Mouse (Mus musculus): ENCODE data around the gene Olfr1390. TPM values are rescaled to one million over a fixed set of nuclear protein-coding genes. Genes with fewer than 3 reads are reported as not detected.
A peak's percentile ranks its signal among the peaks of the same experiment; 100 is the strongest.
"Not testable (repeated sequence)": the region's sequence is repeated elsewhere in the genome, so short reads cannot be mapped to it uniquely, and the experiment has no call there.

The Olfr1390 gene
- not detected in 2 replicates for polyA plus RNA-seq (2014; fragmentation: Nextera tagmentation; extraction: Ambion mirVana)

DNA sequence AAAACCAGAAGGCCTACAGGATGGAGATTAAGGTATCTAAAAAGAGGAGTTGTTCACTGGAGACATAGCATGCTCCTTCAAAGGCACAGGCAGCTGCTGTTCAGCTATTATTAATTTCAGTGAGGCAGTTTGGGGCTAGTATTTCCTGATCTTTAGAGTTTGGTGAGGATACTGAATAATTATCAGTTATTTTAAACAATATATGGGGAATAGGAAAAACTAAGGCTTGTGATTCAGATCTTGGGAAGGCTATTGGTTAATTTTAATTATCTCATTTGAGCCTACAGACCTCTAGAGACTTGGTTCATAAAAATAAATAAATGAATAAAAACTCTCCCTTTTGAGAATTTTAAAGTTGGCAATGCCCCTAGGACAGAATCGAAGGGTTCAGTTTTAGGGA, at the start of gene Olfr1390:
Gene Olfr1390 (plus strand): TSS at position 301 of the 400 bp plus-strand sequence.
- Histone ChIP-seq H3K4me2 (ENCODE audit: low read length) (no peak within 1 kb of the TSS), H3K9ac (replicated peaks; ENCODE audit: low read length) (no peak within 1 kb of the TSS), H3K4me3 (replicated peaks; ENCODE audit: low read depth, low read length) (no peak within 1 kb of the TSS), H3K9me3 (ENCODE audit: control insufficient read depth, low read length) (no peaks in the 10 kb centered on the region), H3K27me3 (ENCODE audit: control insufficient read depth, insufficient read depth, low read length) (no peaks in the 10 kb centered on the region), H3K36me3 (ENCODE audit: control insufficient read depth, insufficient read depth, low read length) (no peaks in the 10 kb centered on the region), H3K27ac (replicated peaks; ENCODE audit: low read depth, low read length) (no peak within 1 kb of the TSS), H3K4me1 (ENCODE audit: control insufficient read depth, insufficient read depth, low read length) (no peaks in the 10 kb centered on the region)
- WGBS: 85% methylated on average over 1 of the region's 1 CpGs
- ATAC-seq (ENCODE audit: low FRiP score, low TSS enrichment) (no peak), DNase-seq (no peak)

DNA sequence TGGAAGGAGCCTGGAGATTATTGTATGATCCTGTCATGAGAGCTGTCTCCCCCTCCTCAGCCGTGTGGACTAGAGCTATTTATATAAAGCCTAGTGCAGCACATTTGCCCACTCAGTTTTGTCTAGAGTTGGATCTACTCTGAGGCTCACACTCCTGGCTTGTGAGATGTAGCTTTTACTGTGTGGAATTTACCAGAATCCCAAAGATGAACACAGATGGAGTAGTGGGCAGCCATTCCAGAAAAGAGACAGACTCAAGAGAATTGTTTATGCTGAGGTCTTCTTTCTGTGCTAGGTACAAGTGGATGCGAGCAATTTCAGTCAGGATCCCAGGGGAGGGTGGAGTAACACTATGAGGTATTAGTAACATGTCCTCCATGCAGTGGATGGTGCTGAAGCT, 47.7 kb upstream of the Olfr1390 start:
- H3K4me3 ChIP-seq (replicated peaks; ENCODE audit: low read depth, low read length): no peak overlapping the region
- no peak for DNase-seq
- no peak for ATAC-seq (ENCODE audit: low FRiP score, low TSS enrichment)
- H3K27ac ChIP-seq (replicated peaks; ENCODE audit: low read depth, low read length): no peak overlapping the region
- no peaks in the 10 kb centered on the region for H3K27me3 ChIP-seq (ENCODE audit: control insufficient read depth, insufficient read depth, low read length)
- H3K4me2 ChIP-seq (ENCODE audit: low read length): no peak overlapping the region
- no peaks in the 10 kb centered on the region for H3K4me1 ChIP-seq (ENCODE audit: control insufficient read depth, insufficient read depth, low read length)
- no peak overlapping the region for H3K9ac ChIP-seq (replicated peaks; ENCODE audit: low read length)
- 89% methylated on average over 2 of the region's 2 CpGs for WGBS
- H3K9me3 ChIP-seq (ENCODE audit: control insufficient read depth, low read length): 0 out of 2 replicates have a peak, but pooled peaks cover 3% of the 10 kb centered on the region
- H3K36me3 ChIP-seq (ENCODE audit: control insufficient read depth, insufficient read depth, low read length): no peaks in the 10 kb centered on the region

DNA sequence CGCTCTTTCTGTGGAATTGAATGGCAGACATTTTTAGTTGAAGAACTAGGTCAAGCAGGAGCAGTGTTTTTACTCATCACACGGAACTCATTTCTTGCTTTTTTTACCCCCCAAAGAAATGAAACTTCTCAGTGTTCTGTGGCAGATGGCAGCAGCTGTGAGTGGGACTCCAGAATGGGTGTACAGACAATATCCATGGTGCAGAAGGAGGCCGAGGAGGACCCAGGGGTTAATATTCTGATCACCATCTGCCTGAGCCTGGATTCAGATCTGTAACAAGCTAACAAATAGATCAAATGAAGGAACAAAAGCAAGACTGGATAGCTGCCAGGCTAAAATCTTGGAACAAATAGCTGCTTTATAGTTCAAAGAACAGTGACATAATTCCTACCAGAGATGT, 42.2 kb upstream of the Olfr1390 start:
- Histone ChIP-seq H3K4me2 (ENCODE audit: low read length) (no peak overlapping the region), H3K27ac (replicated peaks; ENCODE audit: low read depth, low read length) (no peak overlapping the region), H3K27me3 (ENCODE audit: control insufficient read depth, insufficient read depth, low read length) (no peaks in the 10 kb centered on the region), H3K9ac (replicated peaks; ENCODE audit: low read length) (no peak overlapping the region), H3K9me3 (ENCODE audit: control insufficient read depth, low read length) (no peaks in the 10 kb centered on the region), H3K36me3 (ENCODE audit: control insufficient read depth, insufficient read depth, low read length) (no peaks in the 10 kb centered on the region), H3K4me1 (ENCODE audit: control insufficient read depth, insufficient read depth, low read length) (no peaks in the 10 kb centered on the region), H3K4me3 (replicated peaks; ENCODE audit: low read depth, low read length) (no peak overlapping the region)
- ATAC-seq (ENCODE audit: low FRiP score, low TSS enrichment): no peak
- DNase-seq: peak; percentile 14
- WGBS: 68% methylated on average over 3 of the region's 3 CpGs

DNA sequence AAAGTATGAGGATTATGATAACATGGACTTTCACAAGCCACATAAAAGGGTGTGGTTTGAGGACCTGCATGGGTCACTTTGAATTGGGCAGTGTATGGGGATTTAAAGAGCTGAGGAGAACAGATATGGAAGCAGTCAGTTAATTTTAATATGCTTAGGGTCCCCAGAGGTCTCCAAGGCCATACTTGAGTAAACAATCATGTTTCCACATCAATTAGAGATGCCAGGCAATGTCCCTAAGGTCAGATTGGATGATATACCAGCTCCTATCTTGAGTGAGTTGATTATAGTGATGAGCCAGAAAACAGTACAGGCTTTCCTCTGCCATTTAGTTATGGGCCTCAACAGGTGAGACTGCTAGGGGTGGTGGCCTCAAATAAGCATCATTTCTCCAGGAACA, 30.5 kb upstream of the Olfr1390 start, which contains the start of gene Olfr10:
Gene Olfr10 (plus strand): TSS at position 301 of the 400 bp plus-strand sequence.
- Histone ChIP-seq H3K27me3 (ENCODE audit: control insufficient read depth, insufficient read depth, low read length) (no peaks in the 10 kb centered on the region), H3K4me3 (replicated peaks; ENCODE audit: low read depth, low read length) (no peak within 1 kb of the TSS), H3K9me3 (ENCODE audit: control insufficient read depth, low read length) (no peaks in the 10 kb centered on the region), H3K27ac (replicated peaks; ENCODE audit: low read depth, low read length) (no peak within 1 kb of the TSS), H3K36me3 (ENCODE audit: control insufficient read depth, insufficient read depth, low read length) (no peaks in the 10 kb centered on the region), H3K4me2 (ENCODE audit: low read length) (no peak within 1 kb of the TSS), H3K4me1 (ENCODE audit: control insufficient read depth, insufficient read depth, low read length) (no peaks in the 10 kb centered on the region), H3K9ac (replicated peaks; ENCODE audit: low read length) (no peak within 1 kb of the TSS)
- ATAC-seq (ENCODE audit: low FRiP score, low TSS enrichment) (no peak), DNase-seq (no peak)

DNA sequence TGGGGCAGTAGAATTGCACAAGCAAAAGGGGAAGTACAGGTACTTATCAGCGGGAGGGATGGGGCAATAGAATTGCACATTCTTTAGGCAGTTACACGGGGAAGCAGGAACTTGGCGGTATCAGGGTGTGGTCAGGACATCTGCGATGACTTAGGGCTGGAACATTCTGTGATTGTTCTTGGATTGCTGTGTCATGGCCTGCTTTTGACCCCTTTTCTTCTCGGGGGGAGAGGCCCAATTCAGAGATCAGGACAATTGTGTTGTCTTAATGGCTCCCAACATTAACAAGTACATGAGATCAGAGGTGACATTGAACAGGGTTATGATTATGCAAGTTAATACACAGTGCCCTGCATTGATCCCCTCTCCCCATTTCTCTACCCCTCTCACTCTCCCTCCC, 26.4 kb upstream of the Olfr1390 start:
- not testable (repeated sequence) for H3K27ac ChIP-seq (replicated peaks; ENCODE audit: low read depth, low read length); H3K27me3 ChIP-seq (ENCODE audit: control insufficient read depth, insufficient read depth, low read length); H3K36me3 ChIP-seq (ENCODE audit: control insufficient read depth, insufficient read depth, low read length); H3K9me3 ChIP-seq (ENCODE audit: control insufficient read depth, low read length); H3K4me3 ChIP-seq (replicated peaks; ENCODE audit: low read depth, low read length); H3K9ac ChIP-seq (replicated peaks; ENCODE audit: low read length); ATAC-seq (ENCODE audit: low FRiP score, low TSS enrichment); DNase-seq; H3K4me1 ChIP-seq (ENCODE audit: control insufficient read depth, insufficient read depth, low read length); H3K4me2 ChIP-seq (ENCODE audit: low read length)
- WGBS: 83% methylated on average over 5 of the region's 5 CpGs

DNA sequence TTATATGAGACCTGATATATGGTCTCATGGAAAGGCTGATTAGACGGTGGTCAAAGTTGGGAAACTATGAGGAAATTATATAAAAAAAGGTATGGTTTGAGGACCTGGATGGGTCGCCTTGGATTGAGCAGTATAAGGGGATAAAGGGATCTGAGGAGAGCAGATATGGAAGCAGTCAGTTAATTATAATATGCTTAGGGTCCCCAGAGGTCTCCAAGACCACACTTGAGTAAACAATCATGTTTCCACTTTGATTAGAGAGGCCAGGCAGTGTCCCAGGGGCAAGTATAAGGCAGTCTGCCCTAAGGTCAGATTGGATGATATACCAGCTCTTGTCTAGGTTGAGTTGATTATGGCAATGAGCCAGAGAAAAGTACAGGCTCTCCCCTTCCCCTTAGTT, 12.5 kb upstream of the Olfr1390 start, which contains the start of gene Olfr1391:
Gene Olfr1391 (plus strand): TSS at position 301 of the 400 bp plus-strand sequence.
- DNase-seq: no peak
- Histone ChIP-seq H3K27ac (replicated peaks; ENCODE audit: low read depth, low read length) (no peak within 1 kb of the TSS), H3K4me2 (ENCODE audit: low read length) (no peak within 1 kb of the TSS), H3K9me3 (ENCODE audit: control insufficient read depth, low read length) (no peaks in the 10 kb centered on the region), H3K27me3 (ENCODE audit: control insufficient read depth, insufficient read depth, low read length) (no peaks in the 10 kb centered on the region), H3K4me1 (ENCODE audit: control insufficient read depth, insufficient read depth, low read length) (no peaks in the 10 kb centered on the region), H3K9ac (replicated peaks; ENCODE audit: low read length) (no peak within 1 kb of the TSS), H3K36me3 (ENCODE audit: control insufficient read depth, insufficient read depth, low read length) (no peaks in the 10 kb centered on the region), H3K4me3 (replicated peaks; ENCODE audit: low read depth, low read length) (no peak within 1 kb of the TSS)
- 83% methylated on average over 2 of the region's 2 CpGs for WGBS
- no peak for ATAC-seq (ENCODE audit: low FRiP score, low TSS enrichment)

DNA sequence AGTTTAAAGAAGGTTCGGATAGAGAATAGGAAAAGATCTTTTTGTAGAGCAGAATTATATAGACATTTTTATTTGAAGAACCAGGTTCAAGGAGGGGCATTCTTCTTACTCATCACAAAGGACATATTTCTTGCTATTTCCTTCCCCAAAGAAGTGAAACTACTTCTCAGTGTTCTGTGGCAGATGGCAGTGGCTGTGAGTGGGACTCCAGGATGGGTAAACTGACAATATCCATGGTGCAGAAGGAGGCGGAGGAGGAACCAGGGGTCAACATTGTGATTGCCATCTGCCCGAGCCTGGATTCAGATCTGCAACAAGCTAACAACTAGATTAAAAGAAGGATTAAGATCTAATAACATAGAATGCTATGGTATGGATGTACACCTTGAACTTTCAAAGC, 8.3 kb upstream of the Olfr1390 start:
- 86% methylated on average over 3 of the region's 3 CpGs for WGBS
- no peaks in the 10 kb centered on the region for H3K4me1 ChIP-seq (ENCODE audit: control insufficient read depth, insufficient read depth, low read length)
- H3K4me2 ChIP-seq (ENCODE audit: low read length): no peak overlapping the region
- DNase-seq: no peak
- ATAC-seq (ENCODE audit: low FRiP score, low TSS enrichment): no peak
- no peak overlapping the region for H3K27ac ChIP-seq (replicated peaks; ENCODE audit: low read depth, low read length)
- no peaks in the 10 kb centered on the region for H3K36me3 ChIP-seq (ENCODE audit: control insufficient read depth, insufficient read depth, low read length)
- no peaks in the 10 kb centered on the region for H3K9me3 ChIP-seq (ENCODE audit: control insufficient read depth, low read length)
- H3K27me3 ChIP-seq (ENCODE audit: control insufficient read depth, insufficient read depth, low read length): no peaks in the 10 kb centered on the region
- no peak overlapping the region for H3K4me3 ChIP-seq (replicated peaks; ENCODE audit: low read depth, low read length)
- no peak overlapping the region for H3K9ac ChIP-seq (replicated peaks; ENCODE audit: low read length)

DNA sequence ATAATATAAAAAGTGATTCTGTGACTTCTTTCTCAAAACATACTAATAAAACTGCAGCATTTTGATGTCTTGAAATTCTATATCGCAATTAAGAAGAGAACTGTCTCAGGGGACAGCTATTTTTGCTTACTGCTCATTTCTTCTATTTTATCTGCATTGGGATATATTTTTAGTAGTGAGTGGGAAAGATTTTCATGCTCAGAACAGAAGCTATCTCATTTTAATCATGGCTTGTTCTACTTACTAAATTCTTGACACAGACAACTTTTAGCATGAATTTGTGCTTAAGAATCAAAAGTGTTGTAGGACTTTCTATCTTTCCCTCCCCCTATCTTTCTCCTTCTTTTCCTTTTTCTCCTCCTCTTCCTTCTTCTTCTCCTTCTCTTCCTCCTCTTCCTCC, 5.3 kb upstream of the Olfr1390 start:
- no peaks in the 10 kb centered on the region for H3K27me3 ChIP-seq (ENCODE audit: control insufficient read depth, insufficient read depth, low read length)
- no peak overlapping the region for H3K4me3 ChIP-seq (replicated peaks; ENCODE audit: low read depth, low read length)
- DNase-seq (no peak), ATAC-seq (ENCODE audit: low FRiP score, low TSS enrichment) (no peak)
- H3K9me3 ChIP-seq (ENCODE audit: control insufficient read depth, low read length): no peaks in the 10 kb centered on the region
- 82% methylated on average over 1 of the region's 1 CpGs for WGBS
- no peak overlapping the region for H3K4me2 ChIP-seq (ENCODE audit: low read length)
- H3K4me1 ChIP-seq (ENCODE audit: control insufficient read depth, insufficient read depth, low read length): no peaks in the 10 kb centered on the region
- H3K9ac ChIP-seq (replicated peaks; ENCODE audit: low read length): no peak overlapping the region
- H3K27ac ChIP-seq (replicated peaks; ENCODE audit: low read depth, low read length): no peak overlapping the region
- H3K36me3 ChIP-seq (ENCODE audit: control insufficient read depth, insufficient read depth, low read length): no peaks in the 10 kb centered on the region

DNA sequence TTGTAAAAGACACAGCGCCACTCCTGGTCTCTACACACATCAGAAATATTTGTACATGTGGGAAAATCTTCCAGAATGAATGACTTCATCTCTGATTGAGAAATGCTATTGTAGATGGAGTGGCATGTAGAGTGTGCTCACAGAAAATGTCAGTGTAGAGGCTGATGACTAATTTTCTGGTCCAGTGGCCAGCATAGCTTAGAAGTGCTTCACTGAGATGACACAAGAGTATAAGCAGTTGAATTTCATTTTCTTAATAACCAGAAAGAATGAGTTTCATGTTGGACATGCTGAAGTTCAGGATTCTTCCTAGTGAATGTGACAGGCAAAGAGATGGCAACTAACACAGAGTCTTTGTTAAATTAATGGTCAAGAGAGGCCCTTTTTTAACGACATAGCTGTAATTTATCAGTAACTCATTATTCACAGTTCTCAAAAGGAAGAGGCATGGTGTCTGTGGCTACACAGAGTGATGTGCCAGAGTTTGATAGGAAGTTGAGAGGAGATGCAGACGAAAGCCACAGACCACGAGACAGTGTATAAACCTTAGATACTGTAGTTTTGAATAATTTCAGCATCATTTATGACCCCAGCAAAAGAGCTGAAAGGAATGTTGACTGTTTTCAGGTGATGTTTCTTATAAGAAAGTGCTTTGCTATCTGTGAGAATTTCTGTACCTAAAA, 2.3 kb downstream of the Olfr1390 start:
- Histone ChIP-seq H3K9ac (replicated peaks; ENCODE audit: low read length) (no peak overlapping the region), H3K27ac (replicated peaks; ENCODE audit: low read depth, low read length) (no peak overlapping the region), H3K4me2 (ENCODE audit: low read length) (no peak overlapping the region), H3K4me1 (ENCODE audit: control insufficient read depth, insufficient read depth, low read length) (no peaks in the 10 kb centered on the region), H3K4me3 (replicated peaks; ENCODE audit: low read depth, low read length) (no peak overlapping the region), H3K27me3 (ENCODE audit: control insufficient read depth, insufficient read depth, low read length) (no peaks in the 10 kb centered on the region), H3K9me3 (ENCODE audit: control insufficient read depth, low read length) (no peaks in the 10 kb centered on the region), H3K36me3 (ENCODE audit: control insufficient read depth, insufficient read depth, low read length) (no peaks in the 10 kb centered on the region)
- ATAC-seq (ENCODE audit: low FRiP score, low TSS enrichment): no peak
- no peak for DNase-seq
- WGBS: 73% methylated on average over 4 of the region's 4 CpGs

Data from midbrain, embryonic 14.5 days (tissue).